17 mouse cellular contexts compared by ENCODE assay signal in genomic region chr13:24578317-24578716, GRCm38 (mm10).
"Had no signal": no experiment of that assay in that cellular context is flagged by ENCODE, and none has a peak within 500 bp of the region (broad histone marks: within the 10 kb centered on the region; RNA-seq: fewer than 3 reads in every experiment).

No protein-coding gene starts in this region.

- H3K4me3 ChIP-seq: lung, embryonic 15.5 days; megakaryocyte, embryonic 14.5 days; midbrain, embryonic 13.5 days; midbrain, embryonic 15.5 days; neural tube, embryonic 12.5 days; stomach, embryonic 15.5 days had no signal

- H3K36me3 ChIP-seq: lung, embryonic 15.5 days; midbrain, embryonic 13.5 days; midbrain, embryonic 15.5 days; neural tube, embryonic 12.5 days; stomach, embryonic 15.5 days had no signal

- DNase-seq: lung, adult 2 months; lung, postnatal 14 days; lung, postnatal 36 days; right cerebral cortex, postnatal 14 days; thymus, adult 2 months; thymus, postnatal 14 days; thymus, postnatal 36 days had no signal

- H3K27me3 ChIP-seq: lung, embryonic 15.5 days; megakaryocyte, embryonic 14.5 days; midbrain, embryonic 13.5 days; midbrain, embryonic 15.5 days; neural tube, embryonic 12.5 days; stomach, embryonic 15.5 days had no signal

- H3K27ac ChIP-seq: lung, embryonic 15.5 days; macrophage; midbrain, embryonic 13.5 days; midbrain, embryonic 15.5 days; neural tube, embryonic 12.5 days; stomach, embryonic 15.5 days; stomach, postnatal 0 days had no signal

- H3K4me2 ChIP-seq: lung, embryonic 15.5 days; midbrain, embryonic 11.5 days; midbrain, embryonic 13.5 days; midbrain, embryonic 15.5 days; neural tube, embryonic 12.5 days; stomach, embryonic 15.5 days had no signal

- ATAC-seq: lung, postnatal 0 days; midbrain, embryonic 13.5 days; midbrain, embryonic 15.5 days had no signal

- H3K9ac ChIP-seq: lung, embryonic 15.5 days; midbrain, embryonic 13.5 days; midbrain, embryonic 15.5 days; neural tube, embryonic 12.5 days; stomach, embryonic 15.5 days had no signal

- H3K9me3 ChIP-seq: lung, embryonic 15.5 days; megakaryocyte, embryonic 14.5 days; midbrain, embryonic 13.5 days; midbrain, embryonic 15.5 days; neural tube, embryonic 12.5 days; stomach, embryonic 15.5 days had no signal
